Mouse (Mus musculus) liver, adult 10 weeks (tissue): ENCODE data around the gene Camk2n1. TPM values are rescaled to one million over a fixed set of nuclear protein-coding genes. Genes with fewer than 3 reads are reported as not detected.

ENCODE experiments used
- polyA plus RNA-seq: library from polyadenylated mRNA; stranded (reverse); fragments of 350-450 nt; fragmentation: Illumina TruSeq; extraction: RNeasy Lipid Tissue Mini Kit (QIAGEN cat#74804); gene quantifications from one replicate; pipeline ENCODE4 v1.2.3, GENCODE M21; 2014; ENCODE audit warnings: low read depth, low replicate concordance

Gene Camk2n1
- 34.1 TPM for polyA plus RNA-seq

DNA sequence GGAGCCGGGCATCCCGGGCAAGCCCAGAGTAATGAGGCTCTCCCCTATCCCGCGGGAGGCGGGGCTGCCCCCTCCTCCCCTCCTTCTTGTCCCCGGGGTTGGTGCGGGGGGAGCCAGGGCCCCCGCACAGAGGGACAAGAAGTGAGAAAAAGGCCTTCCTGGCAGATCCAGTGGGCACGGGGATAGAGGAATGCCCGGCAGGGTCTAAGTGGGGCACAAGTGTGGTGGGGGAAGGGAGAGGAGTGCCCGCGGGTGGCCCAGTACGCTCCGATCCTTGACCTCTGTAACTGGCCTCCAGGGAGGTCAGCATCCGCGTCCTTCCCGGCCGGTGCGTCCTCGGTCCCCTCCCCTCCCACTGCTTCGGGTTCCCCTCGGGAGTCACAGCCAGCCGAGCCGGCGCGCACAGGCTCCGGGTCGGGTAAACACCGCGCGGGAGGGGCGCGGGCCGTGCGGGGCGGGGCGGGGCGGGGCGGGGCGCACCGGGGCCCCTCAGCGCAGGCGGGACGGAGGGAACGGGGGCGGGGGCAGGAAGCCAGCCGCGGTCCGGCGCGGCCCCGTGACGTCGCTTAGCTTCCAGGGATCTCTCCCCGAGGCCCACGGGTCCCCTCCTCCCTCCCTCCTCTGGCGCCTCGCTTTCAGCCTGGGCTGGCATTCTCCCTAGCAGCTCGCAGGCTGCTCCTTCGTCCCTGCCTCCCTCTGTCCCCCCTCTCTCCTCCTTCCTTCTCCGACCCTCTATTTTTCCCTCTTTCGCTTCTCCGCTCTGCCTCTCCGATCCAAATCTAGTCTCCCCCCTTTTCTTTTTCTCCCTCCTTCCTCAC lies at the start of gene Camk2n1:
TSS of gene Camk2n1 (plus strand) at position 562 of the 818 bp plus-strand sequence.

DNA sequence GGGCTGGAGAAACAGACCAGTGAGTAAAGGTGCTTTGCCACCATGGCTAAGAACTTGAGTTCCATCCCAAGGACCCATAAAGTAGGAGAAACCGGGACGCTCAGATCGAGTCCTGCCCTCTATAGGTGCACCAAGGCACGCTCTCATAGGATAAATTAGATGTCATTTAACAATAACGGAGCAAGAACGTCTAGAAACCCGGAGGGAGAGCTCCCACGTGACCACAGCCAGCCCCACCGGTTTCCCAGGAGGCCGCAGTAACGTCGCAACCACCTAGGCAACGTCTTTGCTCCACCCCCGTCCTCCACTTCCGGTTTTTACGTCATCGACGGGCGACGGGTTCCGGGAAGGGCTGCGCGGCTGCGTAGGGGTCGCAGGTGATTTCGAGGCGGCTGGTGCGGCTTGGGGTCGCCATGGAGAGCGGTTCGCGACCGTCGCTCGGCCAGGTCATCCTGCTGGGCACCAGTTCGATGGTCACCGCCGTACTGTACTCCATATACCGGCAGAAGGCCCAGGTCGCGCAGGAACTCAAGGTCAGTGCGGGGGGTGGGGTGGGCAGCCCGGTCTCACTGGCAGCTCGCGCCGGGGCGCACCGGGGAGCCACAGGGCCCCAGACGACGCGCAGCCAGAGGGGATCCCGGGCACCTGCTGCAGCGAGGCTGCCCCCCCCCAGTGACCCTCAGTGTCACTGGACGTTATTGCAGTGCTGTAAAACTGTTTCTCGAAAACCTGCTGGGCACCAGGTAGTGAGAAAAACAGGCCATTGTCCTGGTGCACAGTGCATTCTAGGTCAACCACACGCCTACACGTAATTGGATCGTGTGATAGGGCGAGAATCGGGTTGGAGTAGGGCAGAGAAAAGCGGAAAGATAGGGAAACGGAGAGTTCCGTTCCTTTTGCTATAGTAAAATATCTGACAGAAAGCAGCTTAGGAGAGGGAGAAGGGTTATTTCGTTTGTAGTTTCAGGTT lies 19.5 kb upstream of the Camk2n1 start, which contains the start of gene Mul1:
TSS of gene Mul1 (plus strand) at position 325 of the 970 bp plus-strand sequence.

Other genes with a start within 250 kb of the Camk2n1 start
- 67.0 TPM for gene Hp1bp3, start 238.0 kb upstream of the Camk2n1 start, polyA plus RNA-seq
- gene Sh2d5, start 203.9 kb upstream of the Camk2n1 start, polyA plus RNA-seq, result not detected
- gene Kif17, start 203.9 kb upstream of the Camk2n1 start, polyA plus RNA-seq, result not detected
- gene Ddost, start 149.6 kb upstream of the Camk2n1 start, polyA plus RNA-seq, result 17.6 TPM
- gene Pink1, start 128.0 kb upstream of the Camk2n1 start, polyA plus RNA-seq, result 66.4 TPM
- 2.2 TPM for gene Cda, start 86.3 kb upstream of the Camk2n1 start, polyA plus RNA-seq
- not detected for gene Fam43b, start 57.8 kb upstream of the Camk2n1 start, polyA plus RNA-seq
- 3.7 TPM for gene Mul1, start 19.6 kb upstream of the Camk2n1 start, polyA plus RNA-seq
- not detected for gene Vwa5b1, start 181.6 kb downstream of the Camk2n1 start, polyA plus RNA-seq